Mouse (Mus musculus): ENCODE data around the gene Rpl10l. TPM values are rescaled to one million over a fixed set of nuclear protein-coding genes. Genes with fewer than 3 reads are reported as not detected.

The Rpl10l gene
- polyA plus RNA-seq (2014; fragmentation: Illumina TruSeq; extraction: RNeasy Lipid Tissue Mini Kit (QIAGEN cat#74804); ENCODE audit: insufficient read depth, low read depth, low replicate concordance): not detected

GRCm38 (mm10) chr12:66283991-66284622 lies at the start of gene Rpl10l:
Gene Rpl10l, minus strand, starts transcription at chr12:66284401.

All from lung, adult 10 weeks (tissue).